Mouse (Mus musculus): ENCODE data around the gene Krtap5-3. TPM values are rescaled to one million over a fixed set of nuclear protein-coding genes. Genes with fewer than 3 reads are reported as not detected.
"Not testable (repeated sequence)": the region's sequence is repeated elsewhere in the genome, so short reads cannot be mapped to it uniquely, and the experiment has no call there.

The Krtap5-3 gene
- polyA plus RNA-seq (2011; ENCODE audit: insufficient read depth, insufficient read length, low read depth, missing spikeins): not detected in 2 replicates

GRCm38 (mm10) chr7:142201064-142201463 is at the start of gene Krtap5-3:
Gene Krtap5-3 (plus strand): TSS chr7:142201364.
- H3K27me3 ChIP-seq (ENCODE audit: control insufficient read depth, insufficient read depth, low read length, poor library complexity, severe bottlenecking): no peaks in the 10 kb centered on the region
- H3K9me3 ChIP-seq (replicated peaks; ENCODE audit: control insufficient read depth, insufficient read depth, low read length, poor library complexity, severe bottlenecking): no peaks in the 10 kb centered on the region
- no peak within 1 kb of the TSS for H3K4me3 ChIP-seq (ENCODE audit: low read depth, low read length)
- no peak within 1 kb of the TSS for H3K9ac ChIP-seq (ENCODE audit: low read depth, poor library complexity, severe bottlenecking)
- H3K27ac ChIP-seq (ENCODE audit: insufficient read depth, low read length): no peak within 1 kb of the TSS
- no peaks in the 10 kb centered on the region for H3K4me1 ChIP-seq (ENCODE audit: control insufficient read depth, insufficient read depth, low read length)
- H3K36me3 ChIP-seq (ENCODE audit: control insufficient read depth, insufficient read depth, low read length, poor library complexity, severe bottlenecking): no peaks in the 10 kb centered on the region
- TF ChIP-seq EP300 (IDR thresholded peaks at IDR 0.05; ENCODE audit: insufficient read depth, low read depth, low read length) (no peak), POLR2A (IDR thresholded peaks at IDR 0.05; ENCODE audit: insufficient read depth, low read length) (no peak), CTCF (IDR thresholded peaks at IDR 0.05; ENCODE audit: low read depth, low read length) (no peak)

DNA sequence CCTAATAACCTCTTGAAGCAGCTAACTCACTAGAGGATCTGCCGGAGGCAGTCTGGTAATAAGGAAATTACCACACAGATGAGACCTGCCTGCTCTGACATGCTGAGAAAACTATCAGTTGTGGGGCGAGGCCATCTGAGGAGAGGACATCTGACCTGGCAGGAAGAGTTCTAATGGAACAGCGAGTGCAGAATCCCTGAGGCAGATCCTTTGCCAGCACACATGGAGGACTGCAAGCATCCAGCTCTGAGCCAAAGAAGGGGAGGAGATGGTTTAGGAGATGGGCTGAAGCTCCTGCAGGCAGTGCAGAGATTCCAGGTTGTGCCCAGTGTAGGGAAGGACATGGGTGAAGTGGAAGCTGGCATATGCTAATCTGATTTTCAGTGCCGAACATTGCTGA is 49.0 kb upstream of the Krtap5-3 start:
- TF ChIP-seq POLR2A (IDR thresholded peaks at IDR 0.05; ENCODE audit: insufficient read depth, low read length) (no peak), EP300 (IDR thresholded peaks at IDR 0.05; ENCODE audit: insufficient read depth, low read depth, low read length) (no peak), CTCF (IDR thresholded peaks at IDR 0.05; ENCODE audit: low read depth, low read length) (no peak)
- no peaks in the 10 kb centered on the region for H3K36me3 ChIP-seq (ENCODE audit: control insufficient read depth, insufficient read depth, low read length, poor library complexity, severe bottlenecking)
- H3K4me1 ChIP-seq (ENCODE audit: control insufficient read depth, insufficient read depth, low read length): no peaks in the 10 kb centered on the region
- H3K27ac ChIP-seq (ENCODE audit: insufficient read depth, low read length): no peak overlapping the region
- H3K4me3 ChIP-seq (ENCODE audit: low read depth, low read length): no peak overlapping the region
- no peaks in the 10 kb centered on the region for H3K9me3 ChIP-seq (replicated peaks; ENCODE audit: control insufficient read depth, insufficient read depth, low read length, poor library complexity, severe bottlenecking)
- no peaks in the 10 kb centered on the region; the same call in 1 of the 2 replicates for H3K27me3 ChIP-seq (ENCODE audit: control insufficient read depth, insufficient read depth, low read length, poor library complexity, severe bottlenecking)
- H3K9ac ChIP-seq (ENCODE audit: low read depth, poor library complexity, severe bottlenecking): no peak overlapping the region

- Histone ChIP-seq H3K27ac (ENCODE audit: insufficient read depth, low read length) (no peak overlapping the region), H3K9me3 (replicated peaks; ENCODE audit: control insufficient read depth, insufficient read depth, low read length, poor library complexity, severe bottlenecking) (no peaks in the 10 kb centered on the region), H3K9ac (ENCODE audit: low read depth, poor library complexity, severe bottlenecking) (no peak overlapping the region), H3K27me3 (ENCODE audit: control insufficient read depth, insufficient read depth, low read length, poor library complexity, severe bottlenecking) (no peaks in the 10 kb centered on the region; the same call in 1 of the 2 replicates), H3K4me1 (ENCODE audit: control insufficient read depth, insufficient read depth, low read length) (no peaks in the 10 kb centered on the region), H3K4me3 (ENCODE audit: low read depth, low read length) (no peak overlapping the region), H3K36me3 (ENCODE audit: control insufficient read depth, insufficient read depth, low read length, poor library complexity, severe bottlenecking) (no peaks in the 10 kb centered on the region)
- TF ChIP-seq POLR2A (IDR thresholded peaks at IDR 0.05; ENCODE audit: insufficient read depth, low read length) (no peak), EP300 (IDR thresholded peaks at IDR 0.05; ENCODE audit: insufficient read depth, low read depth, low read length) (no peak), CTCF (IDR thresholded peaks at IDR 0.05; ENCODE audit: low read depth, low read length) (no peak)
Measured at GRCm38 (mm10) chr7:142155308-142155707, 45.9 kb upstream of the Krtap5-3 start.

DNA sequence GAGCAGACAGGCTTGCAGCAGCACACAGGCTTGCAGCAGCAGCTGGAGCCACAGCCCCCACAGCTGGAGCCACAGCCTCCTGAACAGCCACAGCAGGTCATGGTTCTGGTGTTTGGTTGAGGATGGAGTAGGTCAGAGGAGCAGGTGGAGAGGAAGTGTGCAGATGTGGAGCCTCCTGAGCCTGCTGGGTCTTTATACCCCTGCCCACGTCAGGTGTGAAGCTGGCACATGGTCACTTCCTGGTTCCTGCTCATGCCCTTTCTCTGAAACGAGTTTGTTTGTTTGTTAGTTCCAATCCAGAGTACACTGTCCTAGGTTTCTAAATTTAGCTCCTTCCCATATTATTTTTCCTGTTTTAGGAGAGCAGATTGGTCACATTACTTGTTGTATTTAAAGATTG is 44.2 kb upstream of the Krtap5-3 start, which contains the start of gene Gm29735:
Gene Gm29735, minus strand, starts transcription at position 101 of the 400 bp plus-strand sequence.
- not testable (repeated sequence) for H3K4me3 ChIP-seq (ENCODE audit: low read depth, low read length); H3K27ac ChIP-seq (ENCODE audit: insufficient read depth, low read length); H3K9ac ChIP-seq (ENCODE audit: low read depth, poor library complexity, severe bottlenecking); H3K27me3 ChIP-seq (ENCODE audit: control insufficient read depth, insufficient read depth, low read length, poor library complexity, severe bottlenecking); H3K4me1 ChIP-seq (ENCODE audit: control insufficient read depth, insufficient read depth, low read length); H3K9me3 ChIP-seq (replicated peaks; ENCODE audit: control insufficient read depth, insufficient read depth, low read length, poor library complexity, severe bottlenecking); H3K36me3 ChIP-seq (ENCODE audit: control insufficient read depth, insufficient read depth, low read length, poor library complexity, severe bottlenecking)

DNA sequence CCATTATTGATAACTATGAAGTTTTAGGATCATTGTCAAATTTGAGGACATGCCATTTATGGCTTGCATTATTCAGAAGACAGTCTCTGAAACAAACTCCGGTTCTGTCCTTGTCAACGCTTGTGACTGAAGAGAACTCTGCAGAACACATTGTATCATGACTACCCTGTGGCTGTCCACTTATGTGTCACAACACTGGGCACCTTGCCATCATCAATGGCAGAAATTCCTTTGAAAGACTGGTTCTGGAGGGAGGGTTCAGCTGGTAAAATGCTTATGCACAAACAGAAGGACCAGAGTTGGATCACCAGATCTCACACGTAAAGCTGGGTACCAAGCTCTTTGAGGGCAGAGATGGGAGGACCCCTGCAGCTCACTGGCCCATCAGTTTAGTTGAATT is 41.8 kb upstream of the Krtap5-3 start:
- Histone ChIP-seq H3K9me3 (replicated peaks; ENCODE audit: control insufficient read depth, insufficient read depth, low read length, poor library complexity, severe bottlenecking) (no peaks in the 10 kb centered on the region), H3K36me3 (ENCODE audit: control insufficient read depth, insufficient read depth, low read length, poor library complexity, severe bottlenecking) (no peaks in the 10 kb centered on the region), H3K27me3 (ENCODE audit: control insufficient read depth, insufficient read depth, low read length, poor library complexity, severe bottlenecking) (no peaks in the 10 kb centered on the region), H3K9ac (ENCODE audit: low read depth, poor library complexity, severe bottlenecking) (no peak overlapping the region), H3K4me3 (ENCODE audit: low read depth, low read length) (no peak overlapping the region), H3K27ac (ENCODE audit: insufficient read depth, low read length) (no peak overlapping the region), H3K4me1 (ENCODE audit: control insufficient read depth, insufficient read depth, low read length) (no peaks in the 10 kb centered on the region)
- no peak for TF ChIP-seq CTCF (IDR thresholded peaks at IDR 0.05; ENCODE audit: low read depth, low read length)
- TF ChIP-seq POLR2A (IDR thresholded peaks at IDR 0.05; ENCODE audit: insufficient read depth, low read length): no peak

DNA sequence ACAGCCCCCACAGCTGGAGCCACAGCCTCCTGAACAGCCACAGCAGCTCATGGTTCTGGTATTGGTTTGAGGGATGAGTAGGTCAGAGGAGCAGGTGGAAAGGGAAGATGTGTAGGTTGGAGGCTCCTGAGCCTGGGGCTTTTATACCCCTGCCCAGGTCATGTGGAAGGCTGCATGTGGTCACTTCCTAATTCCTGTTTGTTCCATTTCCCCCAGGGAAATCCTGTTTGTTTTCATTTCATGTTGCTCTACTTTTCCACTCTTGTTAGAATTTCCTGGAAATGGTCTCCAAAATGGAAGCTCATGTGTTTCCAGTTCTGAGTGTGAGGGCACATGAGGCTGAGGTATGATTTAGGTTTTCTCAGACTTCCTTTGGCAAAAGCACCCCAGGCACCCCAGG is 35.5 kb upstream of the Krtap5-3 start, which contains the start of gene Gm4553:
Gene Gm4553, minus strand, starts transcription at position 101 of the 400 bp plus-strand sequence.
- H3K27ac ChIP-seq (ENCODE audit: insufficient read depth, low read length); H3K9ac ChIP-seq (ENCODE audit: low read depth, poor library complexity, severe bottlenecking); H3K27me3 ChIP-seq (ENCODE audit: control insufficient read depth, insufficient read depth, low read length, poor library complexity, severe bottlenecking); H3K36me3 ChIP-seq (ENCODE audit: control insufficient read depth, insufficient read depth, low read length, poor library complexity, severe bottlenecking); H3K4me1 ChIP-seq (ENCODE audit: control insufficient read depth, insufficient read depth, low read length); H3K4me3 ChIP-seq (ENCODE audit: low read depth, low read length); H3K9me3 ChIP-seq (replicated peaks; ENCODE audit: control insufficient read depth, insufficient read depth, low read length, poor library complexity, severe bottlenecking): not testable (repeated sequence)

All from ES-Bruce4 (cell line).